Mouse (Mus musculus) neural tube, embryonic 11.5 days (tissue): ENCODE data around the gene Pdk2. TPM values are rescaled to one million over a fixed set of nuclear protein-coding genes. Genes with fewer than 3 reads are reported as not detected.

Experiments used
- ATAC-seq: fragments of 200-750 bp; cut with Nextera tagmentation; 2 replicates; pipeline ENCODE4 v1.8.0; 2017; ENCODE audit warnings: moderate number of reproducible peaks, mild to moderate bottlenecking, moderate TSS enrichment, moderate library complexity; ENCODE audit not compliant: insufficient read depth, low FRiP score, low TSS enrichment
- DNase-seq: peaks from one replicate; pipeline ENCODE4 v3.0.0-alpha.2; 2015; ENCODE audit warnings: low spot score
- H3K27ac ChIP-seq: fragments of 300-500 bp; sonication (generic); 2 replicates; pipeline ENCODE4 v1.5.1; 2014; ENCODE audit warnings: low read depth, mild to moderate bottlenecking, low read length
- H3K27me3 ChIP-seq: fragments of 300-500 bp; sonication (generic); 2 replicates; pipeline ENCODE4 v1.6.1; 2014; ENCODE audit warnings: mild to moderate bottlenecking, low read length, mixed read lengths; ENCODE audit not compliant: control insufficient read depth, insufficient read depth
- H3K36me3 ChIP-seq: fragments of 300-500 bp; sonication (generic); 2 replicates; pipeline ENCODE4 v1.6.1; 2014; ENCODE audit warnings: mild to moderate bottlenecking, low read length, moderate library complexity, mixed read lengths; ENCODE audit not compliant: control insufficient read depth, insufficient read depth
- H3K4me1 ChIP-seq: fragments of 300-500 bp; sonication (generic); 2 replicates; pipeline ENCODE4 v1.6.1; 2014; ENCODE audit warnings: low read length, mixed read lengths; ENCODE audit not compliant: control insufficient read depth, insufficient read depth
- H3K4me2 ChIP-seq: fragments of 300-500 bp; sonication (generic); 2 replicates; pipeline ENCODE4 v1.6.1; 2014; ENCODE audit warnings: low read depth, mild to moderate bottlenecking, moderate library complexity
- H3K4me3 ChIP-seq: fragments of 300-500 bp; sonication (generic); 2 replicates; pipeline ENCODE4 v1.5.1; 2014; ENCODE audit warnings: low read depth, low read length
- H3K9ac ChIP-seq: fragments of 300-500 bp; sonication (generic); 2 replicates; pipeline ENCODE4 v1.6.1; 2014; ENCODE audit warnings: mild to moderate bottlenecking, low read length
- H3K9me3 ChIP-seq: fragments of 300-500 bp; sonication (generic); 2 replicates; pipeline ENCODE4 v1.6.1; 2016; ENCODE audit warnings: low read length; ENCODE audit not compliant: control insufficient read depth
- WGBS: fragments of 180-500 bp; shearing (Covaris S2); extraction: QIAGEN DNeasy Blood & Tissue Kit; methylation state at CpG from one replicate; pipeline ENCODE4 v1.1.7; 2014; 5-methylcytosine and 5-hydroxymethylcytosine counted together
- polyA plus RNA-seq: library from polyadenylated mRNA; unstranded; fragments of >200 nt; fragmentation: Nextera tagmentation; extraction: Ambion mirVana; gene quantifications from 2 replicates; pipeline ENCODE4 v1.2.1, GENCODE M21; 2014

Gene Pdk2
- polyA plus RNA-seq, 1 experiment from 2014 or later: 16.2 TPM

DNA sequence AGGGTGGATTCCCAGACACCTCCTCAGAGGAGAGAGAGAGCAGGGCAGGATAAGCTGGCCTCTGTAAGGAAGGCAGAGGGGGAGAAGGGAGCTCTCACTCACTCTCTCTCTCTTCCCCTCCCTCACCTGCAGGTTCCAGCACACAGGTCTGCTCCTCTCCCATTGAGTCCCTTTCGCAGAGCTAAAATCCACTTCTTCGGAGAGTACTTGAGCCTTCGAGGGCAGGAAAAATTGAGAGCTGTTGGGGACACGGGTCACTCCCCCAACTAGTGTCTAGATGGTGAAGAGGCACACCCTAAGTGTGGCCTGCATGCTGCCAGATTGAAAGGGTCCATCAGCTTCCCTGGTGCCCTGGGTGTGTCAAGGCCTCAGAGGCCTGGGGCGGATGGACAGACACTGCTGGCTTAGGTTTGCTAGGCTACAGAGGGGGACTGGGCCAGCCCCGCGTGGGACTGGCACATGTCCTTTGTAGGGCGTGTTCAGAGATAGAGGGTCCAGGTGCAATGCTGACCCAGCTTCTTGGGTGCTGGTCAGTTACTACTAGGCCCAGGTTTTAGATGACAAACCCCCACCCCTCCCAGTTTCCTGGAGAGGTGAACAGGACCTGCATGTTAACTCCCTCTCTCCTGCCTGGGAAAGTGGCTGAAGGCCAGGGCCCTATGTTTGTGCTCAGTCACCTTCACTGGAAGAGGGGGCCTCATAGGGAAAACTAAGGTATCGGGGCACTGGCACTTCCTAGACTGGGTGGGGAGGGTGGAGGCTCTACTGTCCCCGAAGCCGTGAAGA is 15.7 kb downstream of the Pdk2 start:
- H3K9me3 ChIP-seq: no peaks in the 10 kb centered on the region
- no peak overlapping the region for H3K9ac ChIP-seq
- H3K4me2 ChIP-seq: no peak overlapping the region
- 88% methylated on average over 11 of the region's 11 CpGs for WGBS
- DNase-seq: no peak
- no peak for ATAC-seq
- H3K4me3 ChIP-seq: no peak overlapping the region
- H3K36me3 ChIP-seq: peaks cover 21% of the 10 kb centered on the region
- H3K27ac ChIP-seq: no peak overlapping the region
- no peaks in the 10 kb centered on the region for H3K27me3 ChIP-seq
- H3K4me1 ChIP-seq: no peaks in the 10 kb centered on the region

GRCm38 (mm10) chr11:95024439-95025184 is 16.5 kb downstream of the Pdk2 start:
- Histone ChIP-seq H3K4me3 (no peak overlapping the region), H3K27ac (no peak overlapping the region)

GRCm38 (mm10) chr11:95023481-95023880 is 17.7 kb downstream of the Pdk2 start:
- no peaks in the 10 kb centered on the region for H3K9me3 ChIP-seq
- H3K9ac ChIP-seq: no peak overlapping the region
- ATAC-seq (no peak), DNase-seq (no peak)
- H3K36me3 ChIP-seq: peaks cover 24% of the 10 kb centered on the region
- no peak overlapping the region for H3K27ac ChIP-seq
- H3K4me1 ChIP-seq: no peaks in the 10 kb centered on the region
- H3K27me3 ChIP-seq: no peaks in the 10 kb centered on the region
- H3K4me3 ChIP-seq: no peak overlapping the region
- no peak overlapping the region for H3K4me2 ChIP-seq
- 93% methylated on average over 9 of the region's 9 CpGs for WGBS

More at GRCm38 (mm10) chr11:95024439-95025184, 16.5 kb downstream of the Pdk2 start:
- no peak for ATAC-seq
- H3K4me1 ChIP-seq: no peaks in the 10 kb centered on the region
- H3K27me3 ChIP-seq: no peaks in the 10 kb centered on the region
- 68% methylated on average over 26 of the region's 29 CpGs for WGBS
- H3K4me2 ChIP-seq: no peak overlapping the region
- H3K9ac ChIP-seq: no peak overlapping the region
- no peak for DNase-seq
- peaks cover 24% of the 10 kb centered on the region for H3K36me3 ChIP-seq
- no peaks in the 10 kb centered on the region for H3K9me3 ChIP-seq

DNA sequence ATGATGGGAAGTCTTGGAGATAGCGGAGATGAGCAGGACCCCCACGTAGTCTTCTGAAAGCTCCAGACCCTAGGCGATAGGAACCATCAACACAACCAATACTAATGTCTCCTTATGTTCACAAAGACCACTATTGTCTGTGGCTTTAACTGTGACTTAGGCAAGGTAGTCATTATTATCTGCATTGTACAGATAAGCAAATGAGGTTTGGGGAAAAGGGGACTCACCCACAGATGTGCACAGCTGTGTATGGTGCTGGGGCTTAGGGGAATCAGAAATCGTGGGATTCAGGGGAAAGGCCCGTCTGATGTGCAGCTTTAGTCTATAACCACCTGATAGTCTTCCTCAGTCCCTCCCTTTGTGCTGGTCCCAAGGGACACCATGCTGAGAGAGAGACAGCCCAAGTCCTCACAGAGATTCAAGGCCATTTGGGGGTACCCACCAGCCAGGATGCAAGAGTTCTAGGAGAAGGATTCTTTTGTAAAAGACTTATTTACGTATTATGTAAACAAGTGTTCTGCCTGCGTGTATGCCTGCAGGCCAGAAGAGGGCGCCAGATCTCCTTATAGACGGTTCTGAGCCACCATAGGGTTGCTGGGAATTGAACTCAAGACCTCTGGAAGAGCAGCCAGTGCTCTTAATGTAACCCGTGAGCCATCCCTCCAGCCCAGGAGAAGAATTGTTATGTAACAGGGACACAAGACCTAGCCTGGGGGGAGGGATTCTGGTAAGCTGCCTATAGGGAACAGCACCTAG is 18.7 kb downstream of the Pdk2 start:
- Histone ChIP-seq H3K27me3 (no peaks in the 10 kb centered on the region), H3K27ac (no peak overlapping the region), H3K9ac (no peak overlapping the region), H3K36me3 (peaks cover 25% of the 10 kb centered on the region), H3K4me2 (no peak overlapping the region), H3K9me3 (no peaks in the 10 kb centered on the region), H3K4me3 (no peak overlapping the region), H3K4me1 (no peaks in the 10 kb centered on the region)
- DNase-seq (no peak), ATAC-seq (no peak)
- WGBS: 80% methylated on average over 10 of the region's 10 CpGs

DNA sequence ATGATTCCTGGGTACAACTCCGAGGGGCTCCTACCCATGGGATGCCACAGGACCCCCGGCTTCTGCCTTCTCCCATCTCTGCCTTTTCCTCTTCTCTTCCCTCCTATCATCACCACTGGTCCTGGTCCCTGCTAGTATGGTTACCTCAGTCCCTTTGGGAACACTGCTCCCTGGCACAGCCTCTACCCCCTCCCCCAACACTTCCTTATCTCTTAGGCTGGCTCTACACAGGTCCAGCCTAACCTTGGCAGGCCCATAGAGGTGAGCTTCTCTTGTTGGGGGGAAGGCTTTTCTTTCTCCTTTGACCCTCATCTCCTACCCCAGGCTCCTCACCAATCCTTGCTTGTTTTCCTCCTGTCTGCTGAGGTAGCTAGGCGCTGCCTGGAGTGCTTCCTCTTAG is 25.7 kb downstream of the Pdk2 start:
- WGBS: 78% methylated on average over 3 of the region's 3 CpGs
- H3K27me3 ChIP-seq: no peaks in the 10 kb centered on the region
- H3K9me3 ChIP-seq: no peaks in the 10 kb centered on the region
- H3K4me2 ChIP-seq: no peak overlapping the region
- H3K4me3 ChIP-seq: no peak overlapping the region
- H3K36me3 ChIP-seq: peaks cover 9% of the 10 kb centered on the region
- no peak overlapping the region for H3K9ac ChIP-seq
- H3K27ac ChIP-seq: no peak overlapping the region
- ATAC-seq: no peak
- DNase-seq: no peak
- H3K4me1 ChIP-seq: peaks cover 8% of the 10 kb centered on the region

- H3K4me2 ChIP-seq: peak overlapping the region; percentile 58
- DNase-seq (no peak), ATAC-seq (no peak)
- H3K27me3 ChIP-seq: no peaks in the 10 kb centered on the region
- H3K4me1 ChIP-seq: peaks cover 17% of the 10 kb centered on the region
- H3K9me3 ChIP-seq: no peaks in the 10 kb centered on the region
- 64% methylated on average over 3 of the region's 3 CpGs for WGBS
- H3K36me3 ChIP-seq: peaks cover 6% of the 10 kb centered on the region
- H3K4me3 ChIP-seq: no peak overlapping the region
- no peak overlapping the region for H3K9ac ChIP-seq
- no peak overlapping the region for H3K27ac ChIP-seq
These were observed 28.7 kb downstream of the Pdk2 start for GRCm38 (mm10) chr11:95012487-95012886.

GRCm38 (mm10) chr11:95012075-95012474 is 29.1 kb downstream of the Pdk2 start:
- peak overlapping the region; percentile 40; the same call in 1 of the 2 replicates for H3K9ac ChIP-seq
- peak overlapping the region; percentile 59; the same call in 1 of the 2 replicates for H3K4me3 ChIP-seq
- peaks cover 5% of the 10 kb centered on the region for H3K36me3 ChIP-seq
- WGBS: 62% methylated on average over 3 of the region's 3 CpGs
- H3K4me2 ChIP-seq: peak overlapping the region; percentile 58
- DNase-seq: no peak
- no peaks in the 10 kb centered on the region for H3K27me3 ChIP-seq
- H3K27ac ChIP-seq: no peak overlapping the region
- no peaks in the 10 kb centered on the region for H3K9me3 ChIP-seq
- ATAC-seq: no peak
- H3K4me1 ChIP-seq: peaks cover 18% of the 10 kb centered on the region

DNA sequence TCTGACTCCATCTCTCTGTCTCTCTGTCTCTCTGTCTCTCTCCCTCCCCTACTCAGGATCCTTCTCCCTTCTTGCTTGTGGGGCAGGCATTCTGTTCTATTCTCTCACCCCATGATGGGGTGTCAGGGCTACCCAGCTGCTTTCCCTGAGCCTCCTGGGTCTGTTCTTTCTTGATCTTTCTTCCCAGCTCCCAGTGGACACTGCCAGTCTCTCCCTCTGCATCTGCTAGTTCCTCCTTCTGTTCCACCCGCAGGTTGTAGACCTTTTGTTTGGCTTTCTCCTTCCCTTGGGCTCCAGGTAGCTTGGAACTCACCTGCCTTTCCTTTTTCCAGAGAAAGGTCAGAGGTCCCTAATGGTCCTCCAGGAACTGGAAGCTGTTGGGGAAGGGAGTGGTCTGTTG is 29.7 kb downstream of the Pdk2 start:
- WGBS: 44% methylated on average over 1 of the region's 1 CpGs
- Histone ChIP-seq H3K9ac (peak overlapping the region; percentile 40), H3K36me3 (peaks cover 3% of the 10 kb centered on the region), H3K27ac (peak overlapping the region; percentile 40; the same call in 1 of the 2 replicates), H3K27me3 (no peaks in the 10 kb centered on the region), H3K4me3 (peak overlapping the region; percentile 59), H3K4me1 (peaks cover 22% of the 10 kb centered on the region), H3K4me2 (peak overlapping the region; percentile 58), H3K9me3 (no peaks in the 10 kb centered on the region)
- ATAC-seq (no peak), DNase-seq (no peak)
